Mouse (Mus musculus) hindbrain, embryonic 15.5 days (tissue): ENCODE results near the gene Slx1b. TPM values are rescaled to one million over a fixed set of nuclear protein-coding genes. Genes with fewer than 3 reads are reported as not detected.

Experiments used
- ATAC-seq: fragments of 200-750 bp; cut with Nextera tagmentation; 2 replicates; pipeline ENCODE4 v1.8.0; 2017; ENCODE audit warnings: low read depth, moderate number of reproducible peaks, moderate TSS enrichment; ENCODE audit not compliant: low FRiP score
- H3K27ac ChIP-seq: fragments of 300-500 bp; sonication (generic); replicated peaks from 2 replicates; pipeline ENCODE4 v1.5.1; 2015; ENCODE audit warnings: mild to moderate bottlenecking, inconsistent platforms
- H3K27me3 ChIP-seq: fragments of 300-500 bp; sonication (generic); 2 replicates; pipeline ENCODE4 v1.6.1; 2015; ENCODE audit warnings: control low read depth, inconsistent platforms
- H3K36me3 ChIP-seq: fragments of 300-500 bp; sonication (generic); 2 replicates; pipeline ENCODE4 v1.6.1; 2015; ENCODE audit warnings: control low read depth, inconsistent platforms
- H3K4me1 ChIP-seq: fragments of 300-500 bp; sonication (generic); replicated peaks from 2 replicates; pipeline ENCODE4 v1.6.1; 2015; ENCODE audit warnings: control low read depth, inconsistent platforms
- H3K4me2 ChIP-seq: fragments of 300-500 bp; sonication (generic); 2 replicates; pipeline ENCODE4 v1.6.1; 2015; ENCODE audit warnings: moderate library complexity, mild to moderate bottlenecking, inconsistent platforms
- H3K4me3 ChIP-seq: fragments of 300-500 bp; sonication (generic); 2 replicates; pipeline ENCODE4 v1.5.1; 2015; ENCODE audit warnings: mild to moderate bottlenecking, inconsistent platforms
- H3K9ac ChIP-seq: fragments of 300-500 bp; sonication (generic); 2 replicates; pipeline ENCODE4 v1.6.1; 2015; ENCODE audit warnings: inconsistent platforms
- H3K9me3 ChIP-seq: fragments of 300-500 bp; sonication (generic); 2 replicates; pipeline ENCODE4 v1.6.1; 2016; ENCODE audit warnings: control low read depth, inconsistent platforms
- WGBS: fragments of 180-500 bp; shearing (Covaris S2); methylation state at CpG from one replicate; pipeline ENCODE4 v1.1.7; 2015; 5-methylcytosine and 5-hydroxymethylcytosine counted together
- polyA plus RNA-seq: library from polyadenylated mRNA; unstranded; fragments of >200 nt; fragmentation: Nextera tagmentation; extraction: Ambion mirVana; gene quantifications from 2 replicates; pipeline ENCODE4 v1.2.1, GENCODE M21; 2015

The Slx1b gene
- polyA plus RNA-seq, 1 experiment from 2014 or later = 16.7 TPM

DNA sequence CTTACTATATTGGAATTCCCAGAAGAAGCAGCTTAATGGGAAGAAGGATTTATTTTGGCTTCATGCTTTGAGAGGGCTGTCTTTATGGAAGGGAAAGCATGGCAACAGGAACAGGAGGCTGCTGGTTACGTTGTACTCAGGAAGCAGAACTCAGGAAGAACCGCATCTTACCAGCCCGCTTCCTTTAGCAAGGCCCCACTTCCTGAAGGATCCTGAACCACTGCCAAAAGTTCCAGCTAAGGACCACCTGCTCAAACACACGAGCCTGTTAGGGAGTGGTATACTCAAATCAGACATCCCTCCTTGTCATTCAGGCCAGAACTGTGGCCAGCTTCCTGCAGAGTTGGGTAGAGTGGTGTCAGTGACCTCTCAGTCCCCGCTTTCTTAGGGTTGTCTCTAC is 27.1 kb downstream of the Slx1b start:
- H3K36me3 ChIP-seq = peaks cover 34% of the 10 kb centered on the region
- H3K4me2 ChIP-seq = no peak overlapping the region
- H3K9ac ChIP-seq = no peak overlapping the region
- no peaks in the 10 kb centered on the region for H3K4me1 ChIP-seq
- 86% methylated on average over 5 of the region's 5 CpGs for WGBS
- ATAC-seq = no peak
- no peaks in the 10 kb centered on the region for H3K9me3 ChIP-seq
- no peaks in the 10 kb centered on the region for H3K27me3 ChIP-seq
- no peak overlapping the region for H3K27ac ChIP-seq
- no peak overlapping the region for H3K4me3 ChIP-seq

DNA sequence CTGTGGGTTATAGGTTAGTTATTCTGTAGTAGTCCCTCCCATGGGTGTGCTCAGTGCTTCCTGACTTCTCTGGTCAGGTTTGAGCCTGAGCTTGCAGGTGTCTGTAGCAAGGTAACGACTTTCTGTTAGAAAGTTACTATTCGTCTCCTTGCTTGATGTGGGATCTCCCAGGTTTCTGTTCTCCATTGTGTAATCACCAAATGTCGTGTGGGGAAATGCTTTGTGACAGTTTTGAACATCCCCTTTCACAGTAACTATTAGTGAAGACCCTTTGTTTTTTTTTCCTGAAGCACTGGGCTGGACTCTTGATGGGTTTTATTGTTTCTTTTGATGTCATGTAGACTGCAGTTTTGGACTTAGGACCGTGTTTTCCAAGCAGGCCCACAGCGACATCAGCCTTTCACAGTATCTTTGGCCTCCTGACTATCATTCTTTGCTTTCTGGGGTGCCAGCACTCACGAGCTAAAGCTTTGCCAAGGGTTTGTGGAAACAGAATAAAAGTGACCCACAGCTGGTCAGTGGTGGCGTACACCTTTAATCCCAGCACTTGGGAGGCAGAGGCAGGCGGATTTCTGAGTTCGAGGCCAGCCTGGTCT is 28.0 kb downstream of the Slx1b start:
- ATAC-seq = no peak
- H3K9me3 ChIP-seq = no peaks in the 10 kb centered on the region
- no peak overlapping the region for H3K4me2 ChIP-seq
- H3K36me3 ChIP-seq = peaks cover 34% of the 10 kb centered on the region
- no peak overlapping the region for H3K4me3 ChIP-seq
- H3K27me3 ChIP-seq = no peaks in the 10 kb centered on the region
- H3K27ac ChIP-seq = no peak overlapping the region
- WGBS = 88% methylated on average over 9 of the region's 9 CpGs
- H3K9ac ChIP-seq = no peak overlapping the region
- H3K4me1 ChIP-seq = no peaks in the 10 kb centered on the region

DNA sequence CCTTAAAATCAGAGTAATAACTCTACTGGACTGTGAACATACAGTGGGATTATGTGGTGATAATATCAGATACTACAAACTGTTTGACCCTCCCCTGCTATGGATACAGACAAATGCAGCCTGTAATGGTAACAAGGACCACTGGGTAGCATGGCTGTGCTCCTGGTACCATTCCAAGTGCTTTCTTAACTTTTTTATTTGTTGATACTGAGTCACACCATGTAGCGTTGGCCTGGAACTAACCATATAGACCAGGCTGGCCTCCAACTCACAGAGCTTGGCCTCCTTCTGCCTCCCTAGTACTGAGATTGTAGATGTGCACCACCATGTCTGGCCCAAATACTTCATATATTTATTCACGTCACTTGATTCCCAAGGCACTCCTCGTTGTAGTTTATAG is 30.3 kb downstream of the Slx1b start:
- Histone ChIP-seq H3K27me3 (no peaks in the 10 kb centered on the region), H3K4me3 (no peak overlapping the region), H3K9ac (no peak overlapping the region), H3K4me1 (no peaks in the 10 kb centered on the region), H3K9me3 (no peaks in the 10 kb centered on the region), H3K4me2 (no peak overlapping the region), H3K36me3 (peaks cover 30% of the 10 kb centered on the region), H3K27ac (no peak overlapping the region)
- WGBS = 96% methylated on average over 3 of the region's 3 CpGs
- no peak for ATAC-seq

DNA sequence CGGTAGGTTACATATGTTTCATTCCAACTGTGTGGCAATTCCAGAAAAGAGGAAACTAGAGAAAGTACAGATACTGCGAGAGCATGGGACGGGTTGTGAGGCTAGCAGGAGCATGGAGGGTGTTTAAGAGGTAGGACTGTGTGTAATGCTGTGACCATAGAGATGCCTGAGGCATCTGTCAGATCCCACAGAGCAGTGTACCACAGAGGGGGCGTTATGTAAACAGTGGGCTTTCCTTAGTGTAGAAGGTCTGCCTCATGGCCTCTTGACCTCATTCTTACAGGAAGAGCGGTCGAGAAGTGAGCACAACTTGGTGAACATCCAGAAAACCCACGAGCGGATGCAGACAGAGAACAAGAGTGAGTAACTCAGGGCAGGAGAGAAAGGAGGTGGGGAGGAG is 31.9 kb downstream of the Slx1b start:
- no peak overlapping the region for H3K4me2 ChIP-seq
- H3K9me3 ChIP-seq = no peaks in the 10 kb centered on the region
- no peak overlapping the region for H3K27ac ChIP-seq
- 75% methylated on average over 8 of the region's 8 CpGs for WGBS
- H3K36me3 ChIP-seq = peaks cover 30% of the 10 kb centered on the region
- no peaks in the 10 kb centered on the region for H3K4me1 ChIP-seq
- no peak for ATAC-seq
- H3K9ac ChIP-seq = no peak overlapping the region
- no peak overlapping the region for H3K4me3 ChIP-seq
- H3K27me3 ChIP-seq = no peaks in the 10 kb centered on the region

DNA sequence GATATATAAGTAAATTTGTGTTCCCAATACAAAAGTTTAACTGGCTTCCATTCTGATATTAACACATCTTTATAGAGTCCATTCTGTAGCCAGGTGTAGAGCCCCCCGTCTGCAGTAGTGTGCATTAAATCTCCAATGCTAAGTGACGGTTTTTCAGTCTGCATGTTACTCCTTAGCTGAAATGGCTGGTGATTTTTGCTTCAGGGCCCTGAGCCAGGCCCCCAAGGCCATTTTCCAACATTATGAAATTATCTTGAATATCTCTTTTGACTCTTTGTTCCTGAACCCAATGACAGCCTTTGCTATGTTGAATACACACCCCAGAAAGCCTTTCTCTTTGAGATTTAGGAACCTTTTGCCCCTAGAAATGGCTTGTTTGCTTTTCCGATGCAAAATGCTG is 35.8 kb downstream of the Slx1b start:
- H3K4me3 ChIP-seq = no peak overlapping the region
- H3K9me3 ChIP-seq = no peaks in the 10 kb centered on the region
- WGBS = 90% methylated on average over 3 of the region's 3 CpGs
- no peak for ATAC-seq
- H3K36me3 ChIP-seq = peaks cover 17% of the 10 kb centered on the region
- H3K27ac ChIP-seq = no peak overlapping the region
- H3K4me1 ChIP-seq = no peaks in the 10 kb centered on the region
- H3K4me2 ChIP-seq = no peak overlapping the region
- H3K27me3 ChIP-seq = no peaks in the 10 kb centered on the region
- no peak overlapping the region for H3K9ac ChIP-seq

DNA sequence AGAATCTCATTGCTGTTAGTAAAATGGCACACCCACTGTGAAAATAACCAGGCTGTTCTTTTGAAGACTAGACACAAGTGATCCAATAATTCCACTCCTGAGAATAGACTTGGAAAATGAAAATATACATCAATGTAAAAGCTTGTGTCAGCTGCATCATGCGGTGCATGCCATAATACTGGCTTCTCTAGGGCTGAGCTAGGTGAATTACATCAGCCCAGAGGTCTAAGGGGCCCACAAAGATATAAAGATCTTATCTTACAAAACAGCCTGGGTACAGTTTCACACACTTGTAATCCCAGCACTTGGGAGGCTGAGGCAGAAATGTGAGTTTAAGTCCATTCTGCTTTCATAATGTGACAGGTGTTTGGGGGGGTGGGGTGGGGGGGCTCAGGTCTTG is 38.1 kb downstream of the Slx1b start:
- ATAC-seq = no peak; the same call in 1 of the 2 replicates
- Histone ChIP-seq H3K9me3 (no peaks in the 10 kb centered on the region), H3K4me1 (no peaks in the 10 kb centered on the region), H3K4me2 (no peak overlapping the region), H3K9ac (no peak overlapping the region), H3K36me3 (peaks cover 2% of the 10 kb centered on the region), H3K4me3 (no peak overlapping the region), H3K27ac (no peak overlapping the region), H3K27me3 (no peaks in the 10 kb centered on the region)
- WGBS = 86% methylated on average over 1 of the region's 1 CpGs

DNA sequence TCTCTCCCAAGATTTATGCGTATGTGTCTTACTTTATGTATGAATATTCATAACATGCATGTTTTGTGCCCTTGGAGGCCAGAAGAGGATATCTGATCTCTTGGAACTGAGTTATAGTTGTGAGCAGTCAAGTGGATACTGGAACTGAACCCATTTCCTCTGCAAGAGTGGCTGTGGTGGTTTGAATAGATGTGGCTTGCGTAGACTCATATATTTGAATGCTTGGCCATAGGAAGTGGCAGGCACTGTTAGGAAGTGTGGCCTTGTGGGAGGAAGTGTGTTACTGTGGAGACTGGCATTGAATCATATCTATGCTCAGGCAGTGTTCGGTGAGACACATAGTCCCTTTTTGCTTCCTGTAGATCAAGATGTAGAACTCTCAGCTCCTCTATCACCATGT is 39.9 kb downstream of the Slx1b start:
- Histone ChIP-seq H3K4me2 (no peak overlapping the region), H3K4me1 (no peaks in the 10 kb centered on the region; the same call in 1 of the 2 replicates), H3K9ac (no peak overlapping the region), H3K36me3 (no peaks in the 10 kb centered on the region), H3K4me3 (no peak overlapping the region), H3K27me3 (no peaks in the 10 kb centered on the region), H3K27ac (no peak overlapping the region), H3K9me3 (no peaks in the 10 kb centered on the region)
- WGBS = 97% methylated on average over 3 of the region's 3 CpGs
- ATAC-seq = no peak

DNA sequence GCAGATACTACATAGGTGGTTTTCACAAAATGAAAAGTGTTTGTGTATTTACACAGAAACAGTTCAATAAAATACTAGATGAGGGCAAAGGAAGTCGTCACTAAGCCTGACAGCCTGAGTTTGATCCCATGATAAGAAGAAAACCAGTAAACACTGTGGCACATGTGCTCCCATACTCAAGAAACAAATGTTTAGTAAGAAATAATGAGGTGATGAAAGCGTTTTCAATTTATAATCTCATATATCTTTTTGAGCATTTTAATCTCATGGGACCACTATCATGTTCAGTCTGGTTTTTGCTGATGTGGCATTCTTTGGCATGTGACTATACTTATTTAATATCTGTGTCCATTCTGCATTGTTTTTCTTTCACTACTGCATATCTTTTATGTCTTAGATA is 41.6 kb downstream of the Slx1b start:
- 84% methylated on average over 2 of the region's 2 CpGs for WGBS
- Histone ChIP-seq H3K4me2 (no peak overlapping the region), H3K9ac (no peak overlapping the region), H3K27me3 (no peaks in the 10 kb centered on the region), H3K27ac (no peak overlapping the region), H3K9me3 (no peaks in the 10 kb centered on the region), H3K4me3 (no peak overlapping the region), H3K4me1 (peaks cover 7% of the 10 kb centered on the region), H3K36me3 (no peaks in the 10 kb centered on the region)
- no peak for ATAC-seq

DNA sequence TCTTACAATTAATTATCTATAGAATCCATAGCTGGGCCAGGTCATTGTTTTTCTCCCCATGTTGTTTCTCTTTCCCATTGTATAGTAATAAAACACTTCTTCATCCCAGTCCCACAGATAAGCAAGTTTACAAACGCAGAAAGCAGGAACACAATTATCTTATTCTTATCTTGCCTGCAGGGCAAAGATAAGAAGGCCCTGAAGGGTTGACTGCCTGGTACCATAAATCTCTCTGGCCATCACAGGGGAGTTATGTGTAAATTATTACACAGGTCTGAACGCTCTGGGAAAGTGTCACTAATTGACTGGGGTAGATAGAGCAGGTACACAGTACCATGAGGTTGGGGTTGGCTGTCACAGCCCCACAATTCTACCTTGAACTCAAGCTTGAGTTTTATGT is 44.7 kb downstream of the Slx1b start:
- Histone ChIP-seq H3K36me3 (no peaks in the 10 kb centered on the region), H3K4me2 (no peak overlapping the region), H3K9me3 (no peaks in the 10 kb centered on the region), H3K4me3 (no peak overlapping the region), H3K27ac (no peak overlapping the region), H3K9ac (no peak overlapping the region), H3K27me3 (no peaks in the 10 kb centered on the region), H3K4me1 (peaks cover 13% of the 10 kb centered on the region)
- ATAC-seq = no peak
- WGBS = 87% methylated on average over 2 of the region's 2 CpGs

DNA sequence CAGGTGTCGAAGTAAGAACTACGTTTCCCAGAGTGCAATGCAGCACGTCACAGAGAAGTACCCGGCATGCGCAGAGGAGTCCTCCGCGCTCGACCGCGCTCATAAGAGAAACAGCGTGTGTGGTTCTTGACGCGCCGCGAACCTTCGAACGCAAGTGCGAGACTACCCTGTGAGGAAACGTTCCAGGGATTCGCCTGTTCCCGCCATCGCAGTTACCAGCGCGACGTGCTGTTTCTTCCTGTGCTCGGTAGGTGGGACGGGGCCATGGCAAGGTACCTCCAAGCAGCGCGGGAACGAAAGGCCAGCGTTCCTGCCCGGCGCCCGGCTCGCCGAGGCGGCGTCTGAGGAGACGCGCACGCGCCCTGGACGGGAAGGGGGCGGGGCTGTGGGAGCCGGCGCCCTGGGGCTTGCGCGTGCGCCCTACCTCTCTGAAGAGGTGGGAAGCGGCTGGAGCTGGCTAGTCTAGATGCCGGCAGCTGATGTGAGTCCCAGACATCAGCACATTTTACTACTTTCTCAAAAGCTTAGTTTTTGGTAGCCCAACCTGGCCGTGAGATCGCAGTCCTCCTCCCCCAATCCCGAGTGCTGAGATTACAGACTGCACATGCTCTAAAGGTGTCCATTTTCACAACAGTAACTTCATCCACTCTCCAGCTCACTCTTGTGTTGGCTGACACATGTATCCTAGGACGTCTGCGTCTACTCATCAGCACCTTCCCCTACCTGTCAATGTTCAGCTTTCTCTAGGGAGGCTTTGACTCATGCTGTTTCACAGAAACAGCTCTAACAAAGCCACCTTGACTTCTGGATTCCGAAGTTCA is 46.1 kb downstream of the Slx1b start, which contains the start of gene Sgf29:
TSS of gene Sgf29 (plus strand) at position 79 of the 821 bp plus-strand sequence.
- H3K36me3 ChIP-seq = no peaks in the 10 kb centered on the region
- ATAC-seq = peak; percentile 98
- H3K4me3 ChIP-seq = peak within 1 kb of the TSS; percentile 56
- H3K4me1 ChIP-seq = peaks cover 13% of the 10 kb centered on the region
- H3K4me2 ChIP-seq = peak within 1 kb of the TSS; percentile 67
- no peaks in the 10 kb centered on the region for H3K27me3 ChIP-seq
- peak within 1 kb of the TSS; percentile 93 for H3K27ac ChIP-seq
- WGBS = 1% methylated on average over 57 of the region's 57 CpGs
- H3K9ac ChIP-seq = peak within 1 kb of the TSS; percentile 59
- H3K9me3 ChIP-seq = no peaks in the 10 kb centered on the region

DNA sequence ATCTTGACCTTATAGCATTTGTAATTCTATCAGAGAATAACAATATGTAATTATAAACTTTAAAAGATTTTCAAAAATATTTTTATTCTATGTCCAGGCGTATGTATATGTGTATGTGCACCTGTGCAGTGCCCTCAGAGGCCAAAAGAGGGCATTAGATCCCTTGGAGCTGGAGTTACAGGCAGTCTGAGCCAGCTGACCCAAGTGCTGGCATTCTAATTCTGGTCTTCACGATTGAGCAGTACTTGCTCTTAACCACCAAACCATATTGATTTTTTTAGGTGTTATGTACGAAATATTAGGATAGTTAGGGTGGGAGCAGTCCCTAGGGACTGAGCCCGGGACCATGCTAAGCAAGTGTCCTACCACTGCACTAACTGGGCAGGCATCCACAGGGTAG is 47.1 kb downstream of the Slx1b start:
- Histone ChIP-seq H3K4me2 (peak overlapping the region; percentile 67), H3K4me3 (peak overlapping the region; percentile 56), H3K9ac (peak overlapping the region; percentile 59; the same call in 1 of the 2 replicates)

DNA sequence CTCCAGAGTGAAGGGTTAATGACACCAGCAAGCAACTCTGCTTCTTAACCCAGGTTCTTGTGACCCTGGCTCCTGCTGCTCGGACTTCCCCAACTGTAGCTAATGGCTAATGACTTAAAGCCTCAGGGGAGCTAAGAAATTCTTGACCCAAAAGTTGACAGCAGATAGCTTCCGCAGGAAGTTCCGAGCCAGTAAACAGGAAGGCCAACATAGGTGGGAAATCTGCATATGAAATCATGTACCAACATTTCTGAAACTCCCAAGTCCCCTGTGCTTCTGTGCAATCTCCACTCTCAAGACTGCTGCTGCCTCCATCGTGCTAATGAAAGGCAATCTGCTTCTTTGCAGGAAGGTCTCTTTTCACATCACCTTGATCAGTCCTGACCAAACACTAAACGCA is 49.9 kb downstream of the Slx1b start:
- H3K36me3 ChIP-seq = no peaks in the 10 kb centered on the region
- WGBS = 70% methylated on average over 5 of the region's 5 CpGs
- no peak for ATAC-seq
- no peak overlapping the region for H3K4me3 ChIP-seq
- H3K9ac ChIP-seq = no peak overlapping the region
- H3K9me3 ChIP-seq = no peaks in the 10 kb centered on the region
- H3K27ac ChIP-seq = no peak overlapping the region
- H3K27me3 ChIP-seq = no peaks in the 10 kb centered on the region
- H3K4me2 ChIP-seq = no peak overlapping the region
- peaks cover 13% of the 10 kb centered on the region for H3K4me1 ChIP-seq

More for the DNA sequence above, 47.1 kb downstream of the Slx1b start:
- peak overlapping the region; percentile 93 for H3K27ac ChIP-seq
- no peaks in the 10 kb centered on the region for H3K27me3 ChIP-seq
- no peak for ATAC-seq
- H3K4me1 ChIP-seq = peaks cover 13% of the 10 kb centered on the region
- WGBS = 79% methylated on average over 4 of the region's 4 CpGs
- no peaks in the 10 kb centered on the region for H3K9me3 ChIP-seq
- H3K36me3 ChIP-seq = no peaks in the 10 kb centered on the region
